Mouse (Mus musculus) C2C12 (cell line): ENCODE results near the gene Rspry1. TPM values are rescaled to one million over a fixed set of nuclear protein-coding genes. Genes with fewer than 3 reads are reported as not detected.

Experiments
- H3K27me3 ChIP-seq: one replicate; pipeline ENCODE4 v1.6.1; 2011; ENCODE audit not compliant: control insufficient read depth, insufficient read depth, insufficient read length
- H3K36me3 ChIP-seq: one replicate; pipeline ENCODE4 v1.6.1; 2011; ENCODE audit not compliant: control insufficient read depth, insufficient read depth
- H3K4me3 ChIP-seq: one replicate; pipeline ENCODE4 v1.5.1; 2011; ENCODE audit warnings: mild to moderate bottlenecking, control low read depth; ENCODE audit not compliant: poor library complexity, insufficient read depth, severe bottlenecking
- H3K79me2 ChIP-seq: one replicate; pipeline ENCODE4 v1.6.1; 2011; ENCODE audit not compliant: control insufficient read depth, insufficient read depth
- H3K79me3 ChIP-seq: one replicate; pipeline ENCODE4 v1.6.1; 2011; ENCODE audit warnings: low read depth, control low read depth
- H3ac ChIP-seq: one replicate; pipeline ENCODE3; 2011; ENCODE audit warnings: low read depth; ENCODE audit not compliant: control insufficient read depth, insufficient read length
- CEBPB ChIP-seq: IDR thresholded peaks from one replicate; pipeline ENCODE4 v1.6.1; 2011; ENCODE audit warnings: low read depth, mild to moderate bottlenecking, control low read depth, moderate library complexity
- CTCF ChIP-seq: IDR thresholded peaks from one replicate; pipeline ENCODE4 v1.5.1; 2011; ENCODE audit not compliant: control insufficient read depth, insufficient read depth, insufficient read length
- FOSL1 ChIP-seq: IDR thresholded peaks from one replicate; pipeline ENCODE4 v1.8.0; 2011; ENCODE audit warnings: mild to moderate bottlenecking, low read length; ENCODE audit not compliant: poor library complexity, insufficient read depth, severe bottlenecking
- MAX ChIP-seq: IDR thresholded peaks from one replicate; pipeline ENCODE4 v1.6.1; 2011; ENCODE audit warnings: mild to moderate bottlenecking, control low read depth
- MYOD1 ChIP-seq: IDR thresholded peaks from one replicate; pipeline ENCODE4 v1.6.1; 2011; ENCODE audit warnings: low read depth; ENCODE audit not compliant: control insufficient read depth, insufficient read length
- MYOG ChIP-seq: IDR thresholded peaks from one replicate; pipeline ENCODE4 v1.6.1; 2011; ENCODE audit not compliant: control insufficient read depth, insufficient read length; ENCODE audit errors: extremely low read depth
- USF1 ChIP-seq: IDR thresholded peaks from one replicate; pipeline ENCODE4 v1.6.1; 2011; ENCODE audit warnings: low read depth, mild to moderate bottlenecking, control low read depth, moderate library complexity
- polyA plus RNA-seq: library from polyadenylated mRNA; unstranded; fragments of >200 nt; fragmentation: generic; extraction: Trizol; gene quantifications from one replicate; pipeline ENCODE4 v1.2.1, GENCODE M21; 2012; ENCODE audit warnings: missing spikeins

Gene Rspry1
- polyA plus RNA-seq, 1 experiment, result 6.5 TPM

DNA sequence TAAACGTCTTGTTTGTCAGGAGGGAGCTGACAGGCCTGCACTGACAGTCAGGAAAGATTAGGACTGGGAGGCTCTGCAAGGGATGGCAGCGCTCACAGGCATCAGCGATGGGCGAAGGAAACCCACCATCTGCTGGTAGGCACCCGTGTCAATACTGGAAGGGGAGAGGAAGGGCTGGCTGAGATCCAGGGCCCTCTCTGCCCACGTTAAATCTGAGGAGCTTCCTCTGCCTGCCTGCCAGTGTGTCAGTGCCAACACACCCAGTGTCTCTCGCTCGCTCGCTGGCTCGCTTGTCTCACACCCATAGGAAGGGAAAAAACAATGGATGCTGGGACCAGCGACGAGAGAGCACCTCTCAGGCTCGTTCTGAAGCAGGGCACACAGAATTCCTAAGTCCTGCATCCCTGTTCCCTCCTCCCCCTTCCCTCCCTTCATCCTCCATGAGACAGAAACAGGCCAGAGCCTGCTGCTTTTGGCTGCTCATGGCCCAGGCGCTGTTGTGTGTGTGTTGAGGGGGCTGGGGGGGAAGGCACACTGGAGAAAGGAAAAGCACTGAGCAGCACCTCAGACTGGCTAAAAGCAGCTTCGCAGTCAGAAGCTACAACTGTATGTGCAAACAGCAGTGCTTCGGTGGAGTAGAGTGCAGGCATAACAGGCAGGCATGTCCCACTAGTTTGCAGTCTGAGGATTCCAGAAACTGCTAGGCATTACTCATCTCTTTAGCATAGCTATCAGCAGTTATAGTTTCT is 27.4 kb upstream of the Rspry1 start:
- no peaks in the 10 kb centered on the region for H3K27me3 ChIP-seq
- H3K79me3 ChIP-seq, result no peaks in the 10 kb centered on the region
- no peak overlapping the region for H3ac ChIP-seq
- no peaks in the 10 kb centered on the region for H3K79me2 ChIP-seq
- H3K36me3 ChIP-seq, result peaks cover 56% of the 10 kb centered on the region
- TF ChIP-seq MYOG (no peak), USF1 (no peak), CEBPB (no peak), MAX (no peak)
- H3K4me3 ChIP-seq, result no peak overlapping the region

DNA sequence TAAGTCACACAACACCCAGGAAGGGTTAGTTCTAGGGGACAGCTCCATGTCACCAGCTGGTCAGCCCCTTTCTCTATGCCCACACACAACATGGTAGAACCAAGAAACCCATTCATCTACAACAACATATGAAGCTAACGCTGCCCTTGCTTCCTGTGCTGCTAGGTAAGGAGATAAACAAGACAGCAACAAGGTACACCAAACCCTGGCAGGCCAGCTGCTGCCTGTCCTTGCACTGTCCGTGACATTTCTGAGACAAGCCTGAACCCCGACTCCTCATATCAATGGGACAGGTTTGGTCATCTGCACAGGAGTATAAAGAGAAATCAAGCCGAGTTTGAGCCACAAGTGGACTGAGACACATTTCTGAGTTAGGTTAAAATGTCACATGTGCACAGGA is 26.6 kb upstream of the Rspry1 start:
- no peak overlapping the region for H3ac ChIP-seq
- no peaks in the 10 kb centered on the region for H3K79me3 ChIP-seq
- H3K79me2 ChIP-seq, result no peaks in the 10 kb centered on the region
- peaks cover 58% of the 10 kb centered on the region for H3K36me3 ChIP-seq
- TF ChIP-seq MAX (no peak), CEBPB (no peak), CTCF (no peak), MYOG (no peak), USF1 (no peak), MYOD1 (no peak), FOSL1 (no peak)
- H3K27me3 ChIP-seq, result no peaks in the 10 kb centered on the region
- no peak overlapping the region for H3K4me3 ChIP-seq

DNA sequence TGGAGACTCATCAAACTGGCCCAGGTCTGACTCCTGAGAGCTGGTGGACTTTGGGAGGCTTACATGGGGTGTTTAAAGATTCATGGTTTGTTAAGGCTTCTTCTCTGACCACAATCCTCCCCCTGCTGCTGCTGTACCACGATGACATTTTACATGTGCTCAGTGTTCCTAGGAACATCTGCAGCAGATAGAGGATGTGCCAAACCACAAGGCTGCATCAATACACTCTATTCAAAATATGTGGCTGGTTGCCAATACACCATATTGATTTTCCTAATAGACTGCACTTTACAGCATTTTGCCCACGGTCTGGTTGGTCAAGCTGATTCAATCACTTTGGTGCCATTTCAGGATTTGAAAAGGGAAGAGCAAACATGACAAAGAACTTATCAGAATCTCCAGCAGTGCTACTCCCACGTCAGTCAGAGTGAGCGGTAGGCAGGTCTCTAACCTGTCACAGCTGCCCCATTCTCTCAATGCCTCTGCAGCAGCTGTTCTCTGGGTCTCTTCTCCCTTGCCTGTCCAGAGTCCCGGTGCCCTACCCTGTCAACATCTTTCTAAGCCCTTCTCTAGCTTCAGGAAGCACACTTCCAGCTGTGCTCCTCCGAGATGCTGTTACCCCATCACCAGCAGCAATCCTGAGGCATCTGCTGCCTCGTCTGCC is 19.8 kb upstream of the Rspry1 start:
- H3K27me3 ChIP-seq, result no peaks in the 10 kb centered on the region
- no peak overlapping the region for H3ac ChIP-seq
- TF ChIP-seq MYOD1 (peak; percentile 36), MAX (no peak), FOSL1 (no peak), CEBPB (no peak), MYOG (no peak), CTCF (no peak)
- H3K4me3 ChIP-seq, result no peak overlapping the region
- H3K79me2 ChIP-seq, result no peaks in the 10 kb centered on the region
- no peaks in the 10 kb centered on the region for H3K79me3 ChIP-seq
- peaks cover 62% of the 10 kb centered on the region for H3K36me3 ChIP-seq

DNA sequence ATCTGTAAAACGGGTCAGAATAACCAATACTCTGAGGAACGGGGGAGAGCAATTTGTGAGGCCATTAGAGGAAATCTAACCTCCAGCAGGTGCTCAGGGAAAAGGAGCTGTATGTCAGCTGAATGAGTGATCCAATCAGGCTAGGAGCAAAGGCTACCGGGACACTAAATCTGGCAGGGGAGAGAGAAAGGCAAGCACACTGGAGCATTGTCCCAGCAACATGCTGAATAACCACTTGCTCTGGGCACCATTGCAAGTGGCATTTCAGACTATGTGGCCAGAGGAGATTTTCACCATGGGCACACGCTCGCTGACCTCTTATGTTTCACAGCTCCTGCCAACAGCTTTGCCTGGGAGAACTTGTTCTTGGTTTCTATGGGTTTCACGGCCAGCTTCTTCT is 19.2 kb upstream of the Rspry1 start:
- Histone ChIP-seq H3K4me3 (no peak overlapping the region), H3K27me3 (no peaks in the 10 kb centered on the region), H3K79me2 (no peaks in the 10 kb centered on the region), H3K36me3 (peaks cover 63% of the 10 kb centered on the region), H3K79me3 (no peaks in the 10 kb centered on the region), H3ac (no peak overlapping the region)
- TF ChIP-seq FOSL1 (no peak), CTCF (no peak), MYOG (no peak), MAX (no peak), CEBPB (no peak), MYOD1 (no peak), USF1 (no peak)

DNA sequence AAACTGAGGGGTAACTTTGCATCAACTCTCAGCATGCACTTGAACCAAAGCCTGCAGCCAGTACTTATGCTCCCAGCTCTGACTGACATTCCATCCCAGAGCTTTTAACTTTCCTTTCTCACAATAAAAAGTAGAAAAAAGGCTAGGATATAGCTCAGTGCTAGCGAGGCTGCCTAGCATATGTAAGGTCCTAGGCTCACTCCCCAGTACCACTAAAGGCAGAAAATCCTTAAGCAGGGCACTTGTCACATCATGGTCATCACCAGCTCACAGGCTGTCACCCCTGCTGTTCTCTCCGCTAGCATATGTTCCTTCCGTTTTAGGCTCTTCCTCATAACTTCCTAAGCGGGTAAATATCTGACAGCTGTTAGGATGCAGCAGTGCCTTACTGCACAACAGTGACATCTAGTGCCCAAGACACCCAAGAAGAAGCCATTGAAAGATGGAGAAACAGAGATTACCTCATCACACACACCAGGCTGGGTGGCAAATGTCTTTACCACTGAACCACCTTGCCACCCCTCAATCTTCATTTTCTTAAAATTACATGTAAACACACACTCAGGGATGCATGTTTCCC is 17.4 kb upstream of the Rspry1 start:
- Histone ChIP-seq H3K36me3 (peaks cover 71% of the 10 kb centered on the region), H3K79me2 (no peaks in the 10 kb centered on the region), H3K27me3 (no peaks in the 10 kb centered on the region), H3K4me3 (no peak overlapping the region), H3K79me3 (no peaks in the 10 kb centered on the region), H3ac (no peak overlapping the region)
- TF ChIP-seq MYOD1 (peak; percentile 43), FOSL1 (no peak), CTCF (peak; percentile 49)

DNA sequence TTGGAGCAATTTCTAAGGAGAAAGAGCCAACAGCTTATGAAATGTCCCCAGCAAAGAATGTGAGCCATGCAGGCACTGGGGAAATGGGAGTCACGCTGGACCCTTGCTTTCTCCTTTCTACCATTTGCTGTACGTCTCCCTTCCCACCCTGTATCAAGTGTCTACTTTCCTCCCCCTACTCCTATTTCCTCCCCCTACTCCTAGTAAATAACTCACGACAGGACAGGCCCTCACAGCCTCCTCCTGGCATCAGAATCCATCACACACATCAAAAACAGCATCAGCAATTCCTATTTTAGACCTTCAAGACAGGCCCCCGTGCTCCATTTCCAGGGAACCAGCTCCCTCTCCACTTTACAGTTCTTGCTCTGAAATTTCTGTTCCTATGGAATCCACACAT is 10.0 kb upstream of the Rspry1 start:
- TF ChIP-seq FOSL1 (no peak), MYOD1 (no peak), USF1 (no peak), CTCF (no peak), CEBPB (no peak), MAX (no peak), MYOG (no peak)
- Histone ChIP-seq H3K79me2 (peaks cover 49% of the 10 kb centered on the region), H3K4me3 (no peak overlapping the region), H3K79me3 (peaks cover 13% of the 10 kb centered on the region), H3ac (no peak overlapping the region), H3K27me3 (no peaks in the 10 kb centered on the region), H3K36me3 (peaks cover 35% of the 10 kb centered on the region)
